Mouse (Mus musculus): ENCODE measurements around the gene Pex5l.

Gene Pex5l

GRCm38 (mm10) chr3:32951382-32951781, 191.7 kb downstream of the Pex5l start:
- no peak for DNase-seq (ENCODE audit: extremely low read depth, low read depth)

DNA sequence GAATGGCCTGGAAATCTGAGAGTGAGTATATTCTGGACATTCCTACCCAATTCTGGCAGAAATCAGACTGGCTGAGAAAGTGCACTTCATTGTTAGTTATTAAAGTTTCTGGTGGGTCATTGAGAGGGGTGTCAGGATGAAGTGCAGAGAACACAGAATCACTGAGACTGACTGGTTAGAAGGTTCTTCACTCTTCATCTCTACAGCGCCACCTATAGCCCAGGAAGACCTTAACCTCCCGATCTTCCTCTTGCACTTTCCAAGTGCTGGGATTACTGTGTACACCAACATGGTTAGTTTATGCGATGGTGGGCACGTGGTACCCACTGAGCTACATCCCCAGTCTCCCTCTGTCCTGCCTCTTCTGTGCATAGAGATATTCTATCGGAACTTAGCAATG, 195.6 kb downstream of the Pex5l start:
- no peak for DNase-seq (ENCODE audit: extremely low read depth, low read depth)

GRCm38 (mm10) chr3:32939802-32940501, 203.1 kb downstream of the Pex5l start:
- DNase-seq (ENCODE audit: extremely low read depth, low read depth) = no peak

DNA sequence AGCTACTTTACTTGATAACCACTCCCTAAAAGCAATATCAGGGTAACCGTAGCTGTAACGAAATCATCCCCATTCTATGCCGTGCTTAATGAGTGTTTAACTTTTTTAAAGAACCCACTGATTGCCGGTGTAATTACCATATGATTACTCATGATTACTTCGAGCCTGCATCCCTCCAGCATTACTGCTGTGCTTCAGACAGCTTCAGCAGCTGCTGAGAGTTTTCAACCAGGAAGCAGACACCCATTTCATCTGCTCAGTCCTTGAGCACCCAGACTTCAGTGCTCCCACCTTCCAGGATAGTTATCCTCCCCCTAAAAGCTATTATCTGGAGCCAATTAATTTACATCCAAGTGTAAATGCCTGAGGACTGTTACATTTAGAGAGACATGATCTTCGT, 218.9 kb downstream of the Pex5l start:
- DNase-seq (ENCODE audit: extremely low read depth, low read depth) = no peak

DNA sequence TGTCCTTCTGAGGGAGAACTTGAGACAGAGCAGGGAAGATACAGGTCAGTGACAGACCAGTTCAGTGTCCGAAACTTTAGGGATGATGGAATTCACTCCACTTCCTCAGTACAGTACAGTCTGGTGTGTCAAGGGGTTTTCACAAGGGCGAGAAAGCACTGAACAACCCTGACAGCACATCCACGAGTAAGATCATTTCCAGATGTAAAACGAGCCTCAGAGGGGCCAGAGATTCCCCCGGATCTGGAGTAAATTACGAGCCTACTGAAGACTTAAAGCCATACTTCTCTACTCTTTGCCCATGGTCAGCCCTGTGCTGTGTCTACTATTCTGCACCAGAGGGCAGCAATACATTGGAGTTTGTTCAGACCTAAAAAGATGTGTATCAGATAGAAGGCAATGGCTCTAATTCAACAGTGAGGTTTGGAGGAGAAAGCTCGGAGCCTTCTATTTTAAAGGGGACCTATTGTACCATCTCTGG, 232.9 kb downstream of the Pex5l start:
- no peak for DNase-seq (ENCODE audit: extremely low read depth, low read depth)

GRCm38 (mm10) chr3:32908400-32908799, 234.6 kb downstream of the Pex5l start:
- no peak for DNase-seq (ENCODE audit: extremely low read depth, low read depth)

- no peak for DNase-seq (ENCODE audit: extremely low read depth, low read depth)
These were observed 236.9 kb downstream of the Pex5l start for GRCm38 (mm10) chr3:32905850-32906779.

DNA sequence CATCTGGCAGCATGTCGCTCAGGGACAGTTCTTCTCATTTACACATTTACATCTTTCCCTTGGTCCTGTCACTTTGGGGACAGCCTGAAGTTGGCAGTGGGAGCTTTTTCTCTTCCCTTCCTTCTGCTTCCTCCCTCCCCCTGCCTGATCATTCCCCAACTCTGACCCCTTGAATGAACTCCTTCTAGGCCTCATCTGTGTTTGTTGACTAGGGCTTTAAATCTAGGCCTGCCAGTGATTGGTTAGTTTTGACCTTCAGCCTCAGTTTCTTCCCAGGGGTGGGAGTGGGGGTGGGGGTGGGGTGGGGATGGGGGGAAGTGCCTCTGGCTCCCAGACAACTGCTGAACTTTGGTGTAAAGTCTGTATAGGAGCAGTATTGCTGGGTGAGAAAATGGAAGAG, 238.4 kb downstream of the Pex5l start:
- DNase-seq (ENCODE audit: extremely low read depth, low read depth) = no peak

GRCm38 (mm10) chr3:32903462-32903861, 239.6 kb downstream of the Pex5l start:
- no peak for DNase-seq (ENCODE audit: extremely low read depth, low read depth)
